Mouse (Mus musculus) megakaryocyte, embryonic 14.5 days (primary cell): Measurements from ENCODE around the gene Gm11549.

Experiments
- FLI1 ChIP-seq: IDR thresholded peaks from 2 replicates; pipeline ENCODE4 v1.6.1; 2012; ENCODE audit warnings: low read length, inconsistent platforms, mixed read lengths
- GATA1 ChIP-seq: IDR thresholded peaks from 3 replicates; pipeline ENCODE4 v1.6.1; 2012; ENCODE audit warnings: mixed read lengths, low read length, inconsistent platforms, borderline replicate concordance

DNA sequence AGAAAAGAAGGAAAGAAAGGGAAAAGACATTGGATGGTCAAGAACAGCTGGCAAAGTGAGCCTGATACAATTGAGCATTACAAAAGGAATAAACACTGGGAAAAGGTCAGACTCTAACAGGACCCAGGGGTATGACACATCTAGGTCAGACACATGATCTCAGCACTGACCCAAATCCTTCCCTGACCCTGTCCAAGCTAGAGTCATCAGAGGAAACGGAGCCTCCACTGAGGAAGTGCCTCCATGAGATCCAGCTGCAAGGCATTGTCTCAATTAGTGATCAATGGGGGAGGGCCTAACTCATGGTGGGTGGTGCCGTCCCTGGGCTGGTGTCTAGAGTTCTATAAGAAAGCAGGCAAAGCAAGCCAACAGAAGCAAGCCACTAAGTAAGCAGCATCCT is 52.7 kb downstream of the Gm11549 start:
- no peak for TF ChIP-seq GATA1
- TF ChIP-seq FLI1, result no peak
